8 mouse cellular contexts compared by ENCODE assay signal in genomic region chr14:73441951-73442716, GRCm38 (mm10). TPM values are rescaled to one million over a fixed set of nuclear protein-coding genes. Genes with fewer than 3 reads are reported as not detected.
DNase-seq lines count a peak whose midpoint lies in the region; ATAC-seq and TF ChIP-seq lines count a peak whose summit lies in the region.

No protein-coding gene starts in this region.

- intact Hi-C loops in heart, postnatal 25 days (cut with DNase I): no loop called here

- no peaks in the 10 kb centered on the region for H3K36me3 ChIP-seq in forebrain, embryonic 12.5 days (replicated peaks)
- H3K36me3 ChIP-seq in hindbrain, postnatal 0 days (ENCODE audit: insufficient read depth, low read length): no peaks in the 10 kb centered on the region

- DNase-seq in 416B (ENCODE audit: low read depth): peak; percentile 95
- DNase-seq in heart, postnatal 25 days (ENCODE audit: low spot score): peak; percentile 18
- DNase-seq in lung, postnatal 10 days: peak; percentile 35
- DNase-seq in ovary, postnatal 36 days (ENCODE audit: low spot score): no peak
- DNase-seq in right cerebral cortex, postnatal 14 days: no peak
- no peak for DNase-seq in hindbrain, postnatal 0 days (ENCODE audit: low spot score)

- H3K9ac ChIP-seq in forebrain, embryonic 12.5 days: no peak overlapping the region
- no peak overlapping the region for H3K9ac ChIP-seq in hindbrain, postnatal 0 days (replicated peaks; ENCODE audit: low read length)

- TF ChIP-seq CTCF in hindbrain, postnatal 0 days (IDR thresholded peaks at IDR 0.05; ENCODE audit: low read depth): no peak

- H3K4me3 ChIP-seq in forebrain, embryonic 12.5 days (replicated peaks): no peak overlapping the region
- H3K4me3 ChIP-seq in hindbrain, postnatal 0 days (ENCODE audit: low read length): no peak overlapping the region

- no peaks in the 10 kb centered on the region for H3K27me3 ChIP-seq in forebrain, embryonic 12.5 days
- no peaks in the 10 kb centered on the region for H3K27me3 ChIP-seq in hindbrain, postnatal 0 days (ENCODE audit: insufficient read depth, low read length)

- 82% methylated on average over 7 of the region's 7 CpGs for WGBS in forebrain, embryonic 12.5 days
- 87% methylated on average over 7 of the region's 7 CpGs for WGBS in hindbrain, postnatal 0 days

- peak; percentile 58 for ATAC-seq in CD4-positive, CD25-positive, alpha-beta regulatory T cell, adult 4 months
- ATAC-seq in forebrain, embryonic 12.5 days (ENCODE audit: low FRiP score): no peak
- no peak for ATAC-seq in hindbrain, postnatal 0 days

- H3K27ac ChIP-seq in forebrain, embryonic 12.5 days: no peak overlapping the region
- H3K27ac ChIP-seq in hindbrain, postnatal 0 days: no peak overlapping the region

- no peak overlapping the region for H3K4me2 ChIP-seq in forebrain, embryonic 12.5 days
- no peak overlapping the region for H3K4me2 ChIP-seq in hindbrain, postnatal 0 days (ENCODE audit: low read depth, low read length)

- no peaks in the 10 kb centered on the region for H3K4me1 ChIP-seq in forebrain, embryonic 12.5 days
- no peaks in the 10 kb centered on the region for H3K4me1 ChIP-seq in hindbrain, postnatal 0 days (ENCODE audit: insufficient read depth, low read length)

- no peaks in the 10 kb centered on the region for H3K9me3 ChIP-seq in forebrain, embryonic 12.5 days
- no peaks in the 10 kb centered on the region for H3K9me3 ChIP-seq in hindbrain, postnatal 0 days (ENCODE audit: low read length)

RNA-seq across cellular contexts. Expression of gene Itm2b, which starts 57.0 kb away (rescaled TPM):
- polyA plus RNA-seq in CD4-positive, CD25-positive, alpha-beta regulatory T cell, adult 4 months (2017; shearing (Covaris generic)): 1,000 to 10,000 TPM in 1 of 2 experiments, 100 to 1,000 TPM in 1; 926 to 1,094 TPM
- 100 to 1,000 TPM; 627 to 640 TPM for total RNA-seq in heart, postnatal 25 days (2021)
- polyA plus RNA-seq in forebrain, embryonic 12.5 days (2016; fragmentation: Nextera tagmentation; extraction: Ambion mirVana): 334 and 364 TPM in 2 replicates
- 446 TPM in 2 replicates for total RNA-seq in hindbrain, postnatal 0 days (2014; rRNA removed)
- polyA plus RNA-seq in hindbrain, postnatal 0 days (2015; fragmentation: Nextera tagmentation; extraction: Ambion mirVana): 1,059 and 1,161 TPM in 2 replicates

Comparison
In these comparisons a context has a peak if more than half of its experiments do, and no peak if none do; other contexts are left out.
1. DNase-seq: peak in 416B (single experiment), heart, postnatal 25 days (single experiment) and lung, postnatal 10 days (single experiment); none in ovary, postnatal 36 days (single experiment), right cerebral cortex, postnatal 14 days (single experiment) and hindbrain, postnatal 0 days (single experiment).